Mouse (Mus musculus) kidney, adult 2 months (tissue): ENCODE results near the gene Map6. TPM values are rescaled to one million over a fixed set of nuclear protein-coding genes. Genes with fewer than 3 reads are reported as not detected.

Source experiments
- DNase-seq: peaks from one replicate; pipeline ENCODE4 v3.0.0; 2021
- H3K27ac ChIP-seq: fragments of 200-500 bp; 2 replicates; pipeline ENCODE4 v1.5.1; 2012; ENCODE audit warnings: low read depth, low read length, control low read depth, inconsistent platforms; ENCODE audit not compliant: insufficient read depth
- H3K27me3 ChIP-seq: fragments of 200-500 bp; replicated peaks from 2 replicates; pipeline ENCODE4 v1.6.1; 2012; ENCODE audit warnings: mild to moderate bottlenecking, moderate library complexity, low read length, inconsistent platforms; ENCODE audit not compliant: control insufficient read depth, insufficient read depth
- H3K36me3 ChIP-seq: fragments of 200-500 bp; 2 replicates; pipeline ENCODE4 v1.6.1; 2012; ENCODE audit warnings: mild to moderate bottlenecking, moderate library complexity, low read length, inconsistent platforms; ENCODE audit not compliant: control insufficient read depth, insufficient read depth
- H3K4me1 ChIP-seq: fragments of 200-500 bp; 2 replicates; pipeline ENCODE4 v1.6.1; 2011; ENCODE audit warnings: low read length; ENCODE audit not compliant: control insufficient read depth, insufficient read depth
- H3K4me3 ChIP-seq: fragments of 200-500 bp; 2 replicates; pipeline ENCODE4 v1.5.1; 2011; ENCODE audit warnings: mild to moderate bottlenecking, low read depth, low read length, control low read depth; ENCODE audit not compliant: insufficient read depth
- CTCF ChIP-seq: fragments of 200-500 bp; conservative IDR thresholded peaks from 2 replicates; pipeline ENCODE4 v1.5.1; 2011; ENCODE audit warnings: low read depth, mild to moderate bottlenecking, control low read depth, low read length, moderate library complexity, mixed read lengths; ENCODE audit not compliant: insufficient read depth, insufficient read length
- POLR2A ChIP-seq: fragments of 200-500 bp; IDR thresholded peaks from one replicate; pipeline ENCODE4 v1.6.1; 2011; ENCODE audit warnings: low read depth, low read length, control low read depth
- WGBS: fragments of 180-500 bp; shearing (Covaris S2); methylation state at CpG from one replicate; pipeline ENCODE4 v1.1.7; 2018; 5-methylcytosine and 5-hydroxymethylcytosine counted together
- polyA plus RNA-seq: library from polyadenylated mRNA; depleted of rRNA; stranded (reverse); fragments of >200 nt; gene quantifications from 2 replicates; pipeline ENCODE4 v1.2.3, GENCODE M21; 2012

Map6 gene
- polyA plus RNA-seq, 1 experiment = 1.8 TPM

DNA sequence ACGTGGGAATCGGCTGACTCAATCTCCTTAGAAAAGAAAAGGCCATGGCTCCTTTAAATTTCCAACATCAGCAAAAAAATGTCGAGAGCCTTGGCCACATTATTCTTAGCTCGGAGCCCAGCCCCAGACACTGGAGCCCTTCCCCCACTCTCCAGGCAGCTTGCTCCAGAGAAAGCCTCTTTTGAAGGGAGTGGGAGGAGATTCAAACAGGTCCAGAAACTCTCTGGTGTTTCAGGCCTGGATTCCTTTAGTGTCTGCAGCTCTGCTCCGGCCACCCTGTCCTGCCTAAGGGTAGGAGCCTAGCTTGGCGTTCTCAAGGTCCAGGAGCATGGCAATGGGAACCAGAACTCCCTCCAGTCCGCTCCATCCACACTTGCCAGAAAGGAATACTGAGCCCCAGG lies 88.5 kb downstream of the Map6 start:
- WGBS = 16% methylated on average over 7 of the region's 7 CpGs
- H3K4me1 ChIP-seq = peaks cover 31% of the 10 kb centered on the region
- no peaks in the 10 kb centered on the region for H3K27me3 ChIP-seq
- TF ChIP-seq CTCF (no peak), POLR2A (no peak)
- H3K4me3 ChIP-seq = no peak overlapping the region
- no peaks in the 10 kb centered on the region for H3K36me3 ChIP-seq
- peak; percentile 88 for DNase-seq
- peak overlapping the region; percentile 70 for H3K27ac ChIP-seq

GRCm38 (mm10) chr7:99356244-99356930 lies 89.1 kb downstream of the Map6 start:
- DNase-seq = peak; percentile 41
- 48% methylated on average over 9 of the region's 9 CpGs for WGBS
- Histone ChIP-seq H3K4me3 (no peak overlapping the region), H3K27ac (peak overlapping the region; percentile 70), H3K36me3 (no peaks in the 10 kb centered on the region), H3K27me3 (no peaks in the 10 kb centered on the region), H3K4me1 (peaks cover 26% of the 10 kb centered on the region)
- TF ChIP-seq POLR2A (no peak), CTCF (no peak)

DNA sequence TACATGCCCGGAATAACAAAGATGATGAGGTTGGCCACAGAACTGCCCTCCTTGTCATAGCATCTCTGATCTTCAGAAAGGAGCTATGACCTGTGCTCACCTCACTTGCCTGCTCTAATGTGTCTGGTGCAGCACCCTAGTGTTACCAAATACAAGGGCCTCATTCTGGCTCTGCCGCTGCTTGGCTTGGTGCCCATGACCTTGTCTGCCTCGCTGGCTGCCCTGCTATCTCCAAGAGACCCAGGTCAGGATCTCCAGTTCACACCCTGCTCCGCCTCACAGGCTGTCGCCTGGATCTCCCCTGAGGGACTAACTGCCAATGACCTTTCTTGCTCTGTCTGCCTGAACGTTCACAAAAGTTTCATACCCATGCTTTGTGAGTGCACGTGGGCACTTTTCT lies 90.0 kb downstream of the Map6 start:
- peak; percentile 58 for DNase-seq
- TF ChIP-seq CTCF (no peak), POLR2A (no peak)
- Histone ChIP-seq H3K4me3 (no peak overlapping the region), H3K27me3 (no peaks in the 10 kb centered on the region), H3K36me3 (no peaks in the 10 kb centered on the region), H3K27ac (0 out of 2 replicates have a peak overlapping the region, but pooled peaks have one; percentile 70), H3K4me1 (peaks cover 26% of the 10 kb centered on the region)
- 24% methylated on average over 7 of the region's 7 CpGs for WGBS

DNA sequence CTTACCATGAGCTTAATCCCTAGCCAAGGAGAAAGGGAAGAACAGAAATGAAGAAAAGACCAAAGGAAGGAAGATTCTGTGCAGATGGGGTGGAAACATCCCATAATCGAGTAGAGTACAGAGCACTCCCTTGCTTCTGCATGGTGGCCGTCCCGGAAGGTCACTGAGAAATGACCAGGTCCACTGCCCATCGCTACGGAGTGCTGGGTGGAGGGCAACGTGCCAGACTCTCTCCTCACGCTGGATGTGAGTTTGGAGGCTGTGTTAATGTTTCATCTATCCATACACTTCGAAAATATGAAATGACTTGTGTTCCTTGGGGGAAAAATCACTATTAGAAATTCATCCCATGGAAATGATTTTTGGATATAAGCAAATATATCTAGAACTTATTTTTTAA lies 91.1 kb downstream of the Map6 start:
- no peak overlapping the region for H3K4me3 ChIP-seq
- H3K4me1 ChIP-seq = peaks cover 26% of the 10 kb centered on the region
- DNase-seq = peak; percentile 53
- TF ChIP-seq POLR2A = no peak
- no peak for TF ChIP-seq CTCF
- no peaks in the 10 kb centered on the region for H3K36me3 ChIP-seq
- H3K27ac ChIP-seq = no peak overlapping the region
- H3K27me3 ChIP-seq = no peaks in the 10 kb centered on the region
- WGBS = 57% methylated on average over 8 of the region's 8 CpGs

- DNase-seq = peak; percentile 82
- H3K27me3 ChIP-seq = no peaks in the 10 kb centered on the region
- no peaks in the 10 kb centered on the region for H3K36me3 ChIP-seq
- WGBS = 70% methylated on average over 10 of the region's 10 CpGs
- H3K4me3 ChIP-seq = no peak overlapping the region
- no peak for TF ChIP-seq POLR2A
- TF ChIP-seq CTCF = no peak
- no peak overlapping the region for H3K27ac ChIP-seq
- peaks cover 25% of the 10 kb centered on the region for H3K4me1 ChIP-seq
Observed at GRCm38 (mm10) chr7:99360021-99360802, 93.0 kb downstream of the Map6 start.

DNA sequence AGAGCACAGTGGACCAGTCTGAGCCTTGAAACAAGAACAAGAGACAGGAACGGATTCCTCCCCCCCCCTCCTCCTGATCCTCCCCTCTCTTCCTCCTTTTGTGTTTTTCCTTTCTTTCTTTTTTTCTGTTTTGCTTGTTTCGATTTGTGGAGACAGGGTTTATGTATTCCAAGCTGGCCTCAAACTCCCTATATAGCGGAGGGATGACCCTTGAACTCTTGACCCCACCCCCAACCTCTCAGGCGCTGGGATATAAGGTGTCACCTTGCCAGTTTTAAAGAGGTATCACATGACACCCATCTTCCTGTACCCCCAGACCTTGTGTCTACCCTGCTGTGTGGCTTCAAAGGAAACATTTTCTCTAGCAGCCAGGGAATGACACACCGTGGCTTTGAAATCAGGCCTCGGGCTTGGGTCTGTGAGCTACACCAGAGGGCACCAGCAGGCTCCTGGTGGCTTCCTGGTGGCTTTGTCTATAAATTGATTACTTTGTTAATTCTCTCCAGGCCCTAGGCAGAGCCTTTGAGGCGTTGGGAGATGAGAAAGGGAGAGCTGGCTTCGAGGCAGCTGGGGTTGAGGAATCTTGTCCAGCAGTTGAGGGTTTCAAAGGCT lies 93.7 kb downstream of the Map6 start:
- DNase-seq = no peak
- Histone ChIP-seq H3K36me3 (no peaks in the 10 kb centered on the region), H3K4me3 (no peak overlapping the region), H3K27ac (no peak overlapping the region), H3K27me3 (no peaks in the 10 kb centered on the region), H3K4me1 (peaks cover 19% of the 10 kb centered on the region)
- WGBS = 64% methylated on average over 8 of the region's 8 CpGs
- TF ChIP-seq CTCF (no peak), POLR2A (no peak)

DNA sequence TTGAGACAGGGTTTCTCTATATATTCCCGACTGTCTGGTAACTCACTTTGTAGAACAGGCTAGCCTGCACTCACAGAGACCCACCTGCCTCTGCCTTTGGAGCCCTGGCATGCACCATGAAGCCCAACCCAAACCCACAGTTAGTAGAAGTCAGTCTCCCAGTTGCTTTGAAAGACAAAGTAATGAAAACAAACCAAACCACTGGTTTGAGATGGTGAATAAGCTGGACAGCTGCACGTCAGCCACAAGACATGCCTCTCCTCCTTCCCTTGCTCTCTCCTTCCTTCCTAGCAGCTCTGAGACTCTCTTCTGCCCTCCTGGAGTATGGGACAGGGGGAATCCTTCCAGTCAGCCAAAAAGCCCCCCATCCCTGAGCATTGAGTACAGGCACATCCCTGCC lies 94.9 kb downstream of the Map6 start:
- Histone ChIP-seq H3K27me3 (no peaks in the 10 kb centered on the region), H3K4me3 (no peak overlapping the region), H3K4me1 (peaks cover 7% of the 10 kb centered on the region), H3K36me3 (no peaks in the 10 kb centered on the region), H3K27ac (no peak overlapping the region)
- no peak for TF ChIP-seq POLR2A
- no peak for DNase-seq
- WGBS = 93% methylated on average over 2 of the region's 2 CpGs
